Mouse (Mus musculus): ENCODE data around the gene Il9r.

- no peak for TF ChIP-seq CTCF (IDR thresholded peaks at IDR 0.05; ENCODE audit: low read depth)
- no peak for TF ChIP-seq EP300 (IDR thresholded peaks at IDR 0.05; ENCODE audit: low read depth)
Measured at GRCm38 (mm10) chr11:32227555-32227954, 27.5 kb upstream of the Il9r start.

Data from liver, postnatal 0 days (tissue).